Mouse (Mus musculus): ENCODE data around the gene D130052B06Rik.

The D130052B06Rik gene

DNA sequence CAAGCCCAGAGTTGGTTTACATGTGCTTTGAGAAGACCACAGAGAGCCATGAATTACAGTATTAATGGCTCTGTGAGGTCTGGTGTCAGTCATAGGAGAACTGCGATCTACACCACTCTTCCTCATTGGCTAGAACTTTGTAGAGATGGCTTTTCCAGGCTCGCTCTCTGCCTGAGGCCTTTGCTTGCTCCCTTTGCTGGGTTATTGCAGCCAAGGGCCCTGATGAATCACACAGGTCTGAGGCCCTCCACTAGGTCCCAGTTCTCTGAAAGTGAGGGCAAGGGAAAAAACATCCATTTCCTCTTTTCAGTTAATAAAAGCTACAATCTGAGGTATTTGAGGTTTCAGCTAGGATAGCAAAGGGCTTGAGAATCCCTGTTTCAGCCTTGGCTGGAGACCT, 64.5 kb downstream of the D130052B06Rik start:
- DNase-seq (ENCODE audit: low spot score in 2 of 2), result no peak

DNA sequence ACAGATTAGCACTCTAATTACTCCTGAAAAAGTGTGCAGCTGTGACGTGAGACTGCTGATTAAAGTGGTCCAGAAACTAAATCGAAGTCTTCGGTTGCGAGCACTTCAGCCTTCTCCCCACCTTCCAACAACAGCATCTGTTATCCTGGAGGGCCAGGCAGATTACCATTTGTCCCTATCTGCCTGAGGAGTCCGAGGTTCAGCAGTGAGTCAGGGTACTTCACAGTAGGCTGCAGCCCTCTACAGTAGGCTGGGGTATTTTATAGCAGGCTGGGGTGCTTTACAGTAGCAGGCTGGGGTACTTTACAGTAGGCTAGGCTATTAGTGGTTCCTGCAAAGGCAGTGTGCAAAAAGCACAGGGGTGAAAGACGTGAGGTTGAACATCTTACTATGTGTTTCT, 69.3 kb downstream of the D130052B06Rik start:
- no peak for DNase-seq (ENCODE audit: low spot score in 2 of 2)

DNA sequence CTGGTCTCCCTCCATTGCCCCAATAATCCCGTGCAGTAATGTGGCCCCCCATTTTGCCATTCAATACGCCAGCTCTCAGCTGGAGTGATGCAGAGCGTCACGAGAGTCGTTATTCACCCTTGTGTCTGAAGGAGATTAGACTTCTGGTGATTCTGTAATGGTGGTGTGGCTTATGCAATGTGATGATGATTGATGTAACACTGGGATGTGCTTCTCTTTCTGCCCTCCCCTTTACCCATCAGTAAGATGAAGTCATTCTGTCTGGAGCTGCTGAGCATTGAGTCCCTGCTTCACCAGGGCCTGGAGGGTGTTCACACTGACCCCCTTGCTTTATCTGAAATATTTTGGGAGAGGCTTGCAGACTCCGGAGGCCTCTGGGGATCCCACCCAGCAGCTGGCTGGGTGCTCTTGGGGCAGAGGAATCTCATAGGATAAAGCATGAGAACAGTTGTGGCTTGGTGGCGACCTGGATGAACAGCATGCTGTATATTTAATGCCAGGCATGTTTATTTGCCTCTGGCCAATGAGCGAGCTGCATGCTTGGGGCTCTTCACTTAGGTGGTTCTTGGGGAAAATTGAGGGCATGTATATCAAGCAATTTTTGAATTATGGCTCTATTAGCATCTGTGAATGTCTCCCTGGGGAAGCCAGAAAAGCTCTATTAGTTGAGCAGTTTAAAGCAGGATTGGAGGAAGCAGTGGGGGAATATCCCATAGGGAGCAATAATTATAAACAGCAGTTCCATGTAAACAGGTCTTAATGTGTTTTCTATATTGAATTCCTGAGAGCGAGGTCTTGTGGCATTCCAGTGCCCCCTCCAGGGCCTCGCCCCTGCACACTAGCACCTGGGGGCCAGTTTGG, 71.2 kb downstream of the D130052B06Rik start:
- no peak for DNase-seq (ENCODE audit: low spot score in 2 of 2)

All from urinary bladder, adult 18-20 months (tissue).